Mouse (Mus musculus) brain, adult 10 weeks (tissue): ENCODE measurements around the gene Speer4b. TPM values are rescaled to one million over a fixed set of nuclear protein-coding genes. Genes with fewer than 3 reads are reported as not detected.

ENCODE experiments used
- polyA plus RNA-seq: library from polyadenylated mRNA; stranded (reverse); fragments of 350-450 nt; fragmentation: Illumina TruSeq; extraction: RNeasy Lipid Tissue Mini Kit (QIAGEN cat#74804); gene quantifications from one replicate; pipeline ENCODE4 v1.2.3, GENCODE M21; 2015; ENCODE audit warnings: low read depth, low replicate concordance

Speer4b gene
- polyA plus RNA-seq = not detected

DNA sequence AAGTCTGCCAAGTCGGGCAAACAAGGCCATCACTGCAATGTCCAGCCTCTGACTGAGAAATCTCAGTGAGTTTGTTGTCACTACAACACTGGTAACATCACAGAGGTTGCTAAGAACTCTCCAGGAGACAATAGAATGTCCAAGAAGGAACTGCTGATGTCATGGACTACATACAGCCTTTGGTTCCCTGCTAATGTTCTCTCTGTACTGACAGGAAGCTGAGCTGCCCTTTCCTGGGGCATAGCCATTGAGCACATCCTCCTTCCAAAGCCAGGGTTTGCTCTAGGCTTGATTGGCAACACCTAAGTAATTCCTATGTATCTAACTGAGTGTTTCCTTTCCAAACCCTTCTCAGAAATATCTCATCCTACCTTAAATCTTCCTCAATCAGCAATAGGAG lies at the start of gene Speer4b:
TSS of gene Speer4b (minus strand) at position 101 of the 400 bp plus-strand sequence.

